Mouse (Mus musculus) cerebellum, adult 11-12 months (tissue): ENCODE data around the gene Lonrf2.

Experiments
- DNase-seq: peaks from one replicate; pipeline ENCODE4 v3.0.0; 2022

Lonrf2 gene

DNA sequence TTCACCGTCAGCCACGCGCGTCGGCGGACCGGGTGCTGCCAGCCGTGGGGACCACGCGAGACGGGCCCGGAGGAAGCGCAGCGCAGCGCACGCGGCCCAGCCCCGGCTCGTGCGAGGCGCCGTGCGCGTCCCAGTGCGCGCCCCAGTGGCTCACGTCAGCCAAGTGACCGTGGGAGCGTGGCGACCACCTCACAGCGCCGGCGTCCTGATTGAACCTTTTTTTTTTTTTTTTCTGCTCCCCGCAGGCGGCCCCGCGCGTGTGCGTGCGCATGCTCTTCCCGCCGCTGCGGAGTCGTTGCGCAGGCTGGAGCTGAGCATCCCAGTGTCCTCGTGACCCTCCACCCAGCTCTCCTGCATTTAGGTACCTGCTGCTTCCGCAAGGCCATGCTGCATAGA lies at the start of gene Lonrf2:
TSS of gene Lonrf2 (minus strand) at position 235 of the 396 bp plus-strand sequence.
- peak; percentile 85 for DNase-seq

- no peak for DNase-seq
Measured at GRCm38 (mm10) chr1:38885956-38886355, 49.4 kb upstream of the Lonrf2 start.

- DNase-seq, result no peak
Measured at GRCm38 (mm10) chr1:38883766-38884165, 47.3 kb upstream of the Lonrf2 start.

DNA sequence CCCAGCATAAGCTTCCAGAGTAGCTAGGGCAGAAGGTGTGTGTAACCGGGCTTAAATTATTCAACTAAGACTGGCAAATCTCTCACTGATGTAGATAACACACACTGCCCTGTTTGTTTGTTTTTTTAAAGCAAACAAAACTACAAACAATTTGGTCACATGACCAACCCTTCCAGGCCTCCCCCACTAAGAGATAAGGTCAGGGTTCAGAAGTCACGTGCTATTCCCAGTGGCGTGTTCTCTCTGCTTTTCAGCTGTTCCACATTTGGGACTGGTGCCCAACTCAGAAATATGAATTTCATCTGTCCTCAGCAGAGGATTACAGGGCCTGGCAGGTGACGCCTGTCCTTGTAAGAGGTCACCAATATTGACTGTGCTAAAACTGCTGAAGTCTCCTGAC lies 46.2 kb upstream of the Lonrf2 start:
- DNase-seq, result no peak

- no peak for DNase-seq
Measured at GRCm38 (mm10) chr1:38881366-38881765, 44.9 kb upstream of the Lonrf2 start.

GRCm38 (mm10) chr1:38876671-38877382 lies 40.3 kb upstream of the Lonrf2 start:
- no peak for DNase-seq

- peak; percentile 62 for DNase-seq
Measured at GRCm38 (mm10) chr1:38873911-38874310, 37.4 kb upstream of the Lonrf2 start.

DNA sequence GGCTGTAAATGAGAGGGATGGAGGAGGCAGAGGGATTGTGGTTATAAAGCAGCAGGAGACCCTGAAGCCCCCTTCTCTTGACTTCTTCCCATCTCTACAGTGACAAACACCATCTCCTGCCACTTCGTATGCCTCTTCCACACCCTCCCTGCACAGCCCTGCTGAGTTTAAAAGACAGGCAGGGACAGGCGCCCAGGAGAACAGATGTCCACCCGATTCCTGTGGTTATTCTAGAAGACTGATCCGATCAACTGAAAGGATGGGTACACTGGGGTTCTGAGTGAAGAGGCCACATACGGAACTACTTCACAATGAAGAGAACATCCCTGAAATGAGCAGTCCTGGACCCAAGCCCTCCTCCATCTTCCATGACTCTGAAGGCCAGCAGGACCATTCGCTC lies 35.3 kb upstream of the Lonrf2 start:
- peak; percentile 38 for DNase-seq

- no peak for DNase-seq
Measured at GRCm38 (mm10) chr1:38869398-38870195, 33.1 kb upstream of the Lonrf2 start.

DNA sequence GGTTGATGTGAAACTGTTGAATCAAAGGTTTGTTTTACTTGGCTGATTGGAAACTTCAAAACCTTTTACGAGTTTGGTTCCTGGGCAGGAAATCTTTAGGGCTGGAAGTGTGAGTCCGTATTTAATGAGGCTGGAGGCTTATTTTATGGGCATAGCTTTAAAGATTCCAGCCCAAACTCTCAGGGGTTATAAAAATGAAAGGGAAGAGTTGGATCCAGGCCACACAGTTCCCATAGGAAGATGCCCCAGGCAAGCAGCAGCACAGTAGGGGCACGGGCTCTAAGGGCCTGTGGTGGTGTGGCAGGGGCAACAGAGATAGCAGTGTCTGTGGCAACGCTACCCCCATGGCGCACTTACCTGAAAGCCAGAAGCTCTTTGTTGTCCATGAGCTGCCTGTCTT lies 29.7 kb upstream of the Lonrf2 start:
- DNase-seq, result no peak

GRCm38 (mm10) chr1:38864341-38864740 lies 27.8 kb upstream of the Lonrf2 start:
- DNase-seq, result no peak

GRCm38 (mm10) chr1:38862213-38862612 lies 25.7 kb upstream of the Lonrf2 start:
- DNase-seq, result no peak

DNA sequence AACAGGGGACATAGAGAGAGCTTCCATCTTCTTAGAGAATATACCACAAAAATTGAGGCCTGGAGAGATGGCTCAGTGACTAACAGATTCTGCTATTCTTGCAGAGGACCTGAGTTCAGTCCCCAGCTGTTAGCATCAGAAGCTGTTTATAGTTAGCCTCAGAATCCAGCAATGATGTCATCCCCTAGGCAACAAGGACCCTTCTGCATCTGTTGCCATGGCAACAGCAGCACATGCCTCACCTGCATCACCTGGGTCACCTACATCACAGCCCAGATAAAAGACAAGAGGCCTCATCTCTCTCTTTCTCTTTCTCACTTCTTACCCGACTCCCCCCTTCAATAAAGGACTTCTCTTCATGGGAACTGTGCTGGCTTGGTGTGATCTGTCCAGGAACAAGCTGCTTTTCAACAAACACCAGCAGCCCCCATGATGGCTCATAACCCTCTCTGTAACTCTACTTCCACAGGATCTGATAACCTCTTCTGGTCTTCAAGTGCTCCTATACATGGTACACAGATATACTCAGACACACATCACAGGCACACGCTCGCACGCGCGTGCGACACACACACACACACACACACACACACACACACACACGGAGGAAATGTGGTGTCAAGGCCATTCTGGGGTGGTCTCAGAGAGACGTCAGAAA lies 24.5 kb upstream of the Lonrf2 start:
- no peak for DNase-seq

- no peak for DNase-seq
Measured at GRCm38 (mm10) chr1:38860207-38860606, 23.7 kb upstream of the Lonrf2 start.

DNA sequence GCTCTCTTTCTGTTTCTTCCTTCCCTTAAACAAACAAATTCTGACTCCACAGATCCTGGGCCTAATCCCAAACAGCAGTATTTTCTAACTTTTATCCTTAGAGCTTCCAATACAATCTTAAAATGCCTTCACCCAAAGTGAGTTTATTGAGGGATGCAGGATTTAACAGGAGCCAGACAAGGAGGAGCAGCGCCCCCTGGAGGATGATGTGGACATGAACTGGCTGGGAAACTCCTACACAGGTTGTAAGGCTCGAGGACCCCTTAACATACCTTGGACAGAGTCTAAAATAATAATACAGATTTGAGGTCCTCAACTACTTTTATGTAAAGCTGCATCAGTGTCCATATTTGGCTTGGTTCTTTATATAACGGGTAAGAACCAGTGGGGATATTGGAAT lies 19.7 kb upstream of the Lonrf2 start:
- DNase-seq, result no peak

DNA sequence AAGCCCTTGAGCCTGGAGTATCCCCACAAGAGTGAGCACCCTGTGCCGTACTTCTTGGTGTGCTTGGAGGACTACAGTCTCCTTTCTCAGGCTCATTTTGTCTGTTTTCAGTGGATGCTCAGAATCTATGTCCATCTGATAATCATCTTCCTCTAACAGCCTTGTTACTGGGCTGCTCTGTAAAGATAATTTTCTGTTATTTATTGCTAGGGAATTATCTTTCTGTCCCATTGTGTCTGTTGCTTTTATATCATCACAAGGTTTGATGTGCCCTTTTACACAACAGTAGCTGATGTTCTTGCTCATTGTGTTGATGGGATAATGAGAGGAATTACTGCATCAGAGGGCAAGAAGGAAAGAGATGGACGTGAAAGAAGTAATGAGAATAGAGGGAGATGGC lies 15.7 kb upstream of the Lonrf2 start:
- DNase-seq, result no peak

GRCm38 (mm10) chr1:38850650-38851049 lies 14.1 kb upstream of the Lonrf2 start:
- DNase-seq, result no peak

DNA sequence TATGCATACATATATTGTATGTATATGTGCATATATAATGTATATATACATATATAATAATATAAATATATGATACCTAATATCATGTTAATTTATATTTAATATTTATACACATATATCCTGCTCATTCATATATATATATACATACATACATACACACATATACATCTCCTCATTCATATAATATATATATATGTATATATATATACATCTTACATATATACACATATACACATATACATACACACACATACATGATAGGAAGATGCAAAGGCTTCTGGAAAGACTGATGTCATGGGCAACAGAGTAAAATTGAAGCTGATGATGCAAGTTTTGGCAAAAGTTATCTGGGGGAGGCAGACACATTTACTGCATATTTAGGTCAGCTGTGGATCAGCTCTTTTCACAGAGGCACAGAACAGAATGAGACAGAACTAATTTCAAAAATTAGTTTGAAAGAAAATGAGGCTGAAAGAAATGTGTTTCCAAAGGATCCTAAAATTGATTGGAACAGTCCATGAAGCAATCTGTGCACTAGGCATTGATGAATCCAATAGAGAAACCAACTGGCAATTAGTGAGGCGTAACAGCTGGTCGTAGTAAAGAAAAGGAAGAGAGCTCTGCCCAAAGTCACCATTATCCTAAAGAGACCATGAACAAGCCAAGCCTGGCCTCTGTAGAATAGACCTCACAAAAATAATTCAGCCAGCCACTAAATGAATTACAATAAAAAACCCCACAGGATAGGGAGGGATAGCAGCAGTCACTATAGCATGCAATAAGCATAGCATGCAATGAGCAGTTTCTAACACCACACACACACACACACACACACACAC lies 12.2 kb upstream of the Lonrf2 start:
- no peak for DNase-seq

DNA sequence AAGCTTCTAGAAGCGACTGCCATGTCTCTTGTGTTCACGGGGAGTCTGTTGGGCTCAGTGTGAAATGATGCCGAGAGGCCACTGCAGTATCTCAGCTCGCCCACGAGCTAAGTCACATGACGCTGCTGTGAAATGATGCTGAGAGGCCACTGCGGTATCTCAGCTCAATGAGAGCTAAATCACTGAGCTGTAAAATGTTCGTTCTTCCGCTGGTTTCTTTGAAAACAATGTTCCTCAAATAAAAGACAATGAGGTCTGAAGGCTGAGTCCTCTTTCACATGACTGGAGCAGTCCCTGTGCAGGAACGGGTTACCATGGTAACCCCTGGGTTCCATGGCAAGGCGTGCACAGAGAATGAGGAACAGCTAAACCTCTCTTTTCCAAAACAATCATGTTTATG lies 11.5 kb upstream of the Lonrf2 start:
- DNase-seq, result peak; percentile 51

- DNase-seq, result no peak
Measured at GRCm38 (mm10) chr1:38843275-38843674, 6.8 kb upstream of the Lonrf2 start.

- DNase-seq, result no peak
Measured at GRCm38 (mm10) chr1:38842861-38843260, 6.3 kb upstream of the Lonrf2 start.

- no peak for DNase-seq
Measured at GRCm38 (mm10) chr1:38839944-38840343, 3.4 kb upstream of the Lonrf2 start.
